Mouse (Mus musculus) left cerebral cortex, postnatal 4 days (tissue): ENCODE data around the gene Rbbp6. TPM values are rescaled to one million over a fixed set of nuclear protein-coding genes. Genes with fewer than 3 reads are reported as not detected.
A peak's percentile ranks its signal among the peaks of the same experiment; 100 is the strongest.

Experiments used
- DNase-seq: peaks from one replicate; pipeline ENCODE4 v3.0.0-alpha.2; 2022
- intact Hi-C: fragments of 180-260 bp; cut with DNase I; formaldehyde crosslinking; loops from one replicate; pipeline ENCODE4 v1.15.1; 2025
- total RNA-seq, 2 experiments: library from RNA; stranded (reverse); gene quantifications; 2 replicates each; pipeline ENCODE4 v1.2.3; 2021

Rbbp6 gene
- 10 to 100 TPM; 74.4 to 78.6 TPM for total RNA-seq

DNA sequence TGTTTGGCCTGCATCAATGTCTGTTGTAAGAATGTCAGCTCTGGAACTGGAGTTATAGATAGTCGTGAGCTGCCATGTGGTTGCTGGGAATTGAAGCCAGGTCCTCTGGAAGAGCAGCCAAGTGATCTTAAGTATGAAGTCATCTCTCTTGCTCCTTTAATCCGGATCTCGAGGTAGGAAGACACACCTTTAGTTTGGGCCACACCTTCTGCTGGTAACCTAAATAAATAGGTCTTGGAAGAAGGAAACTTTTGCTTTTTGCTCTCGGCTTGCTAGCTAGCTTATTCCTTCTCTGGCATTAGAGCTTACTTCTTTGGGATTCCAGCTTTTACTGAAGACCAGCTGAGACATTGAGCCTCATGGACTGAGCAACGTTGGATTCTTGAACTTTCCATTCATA lies at the start of gene Rbbp6:
Gene Rbbp6 (plus strand): TSS at position 301 of the 400 bp plus-strand sequence.
- DNase-seq = no peak
- intact Hi-C loops = no loop called here

DNA sequence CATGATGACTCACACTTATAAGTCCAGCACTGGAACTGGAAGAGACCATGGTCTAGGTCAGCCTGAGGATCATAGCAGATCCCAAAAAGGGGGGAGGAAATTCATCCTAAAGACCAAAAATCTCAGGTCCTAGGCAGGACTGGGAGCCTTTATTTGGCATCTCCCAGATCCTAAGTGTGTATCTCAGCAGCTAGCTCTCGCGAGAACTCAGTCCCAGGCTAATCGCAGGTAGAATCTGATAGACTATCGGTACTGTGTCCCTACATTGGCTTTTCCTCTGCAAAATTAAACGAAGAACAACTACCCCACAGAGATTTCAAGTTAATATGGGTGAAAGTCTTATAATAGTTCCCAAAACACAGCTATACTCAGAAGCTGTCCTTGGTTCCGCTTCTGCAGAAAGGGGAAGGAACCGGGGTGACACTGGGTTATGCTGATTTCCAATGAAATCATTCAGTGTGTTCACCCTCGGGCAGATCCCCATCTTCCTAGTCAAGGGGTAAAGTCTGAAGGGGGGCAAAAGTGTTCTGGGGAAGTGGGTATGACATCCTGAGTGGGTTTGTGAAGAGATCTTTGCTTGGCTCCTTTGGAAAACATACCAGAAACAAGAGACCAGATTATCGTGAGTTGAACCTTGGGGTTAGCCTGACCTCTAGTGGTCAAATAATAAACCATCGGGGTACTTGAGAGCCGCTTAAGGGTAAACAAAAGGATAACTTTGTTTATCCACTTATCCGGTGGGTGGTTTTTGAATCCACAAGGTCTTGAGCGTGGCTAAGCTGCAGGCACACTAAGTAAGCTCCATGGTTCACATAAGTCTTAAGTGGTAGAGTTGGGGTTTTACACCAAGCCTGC lies 45.5 kb upstream of the Rbbp6 start:
- intact Hi-C loops = loop anchor here (5.0 kb wide), 1 partner anchor 453 kb away; no protein-coding TSS in a partner anchor
- DNase-seq = peak; percentile 13

DNA sequence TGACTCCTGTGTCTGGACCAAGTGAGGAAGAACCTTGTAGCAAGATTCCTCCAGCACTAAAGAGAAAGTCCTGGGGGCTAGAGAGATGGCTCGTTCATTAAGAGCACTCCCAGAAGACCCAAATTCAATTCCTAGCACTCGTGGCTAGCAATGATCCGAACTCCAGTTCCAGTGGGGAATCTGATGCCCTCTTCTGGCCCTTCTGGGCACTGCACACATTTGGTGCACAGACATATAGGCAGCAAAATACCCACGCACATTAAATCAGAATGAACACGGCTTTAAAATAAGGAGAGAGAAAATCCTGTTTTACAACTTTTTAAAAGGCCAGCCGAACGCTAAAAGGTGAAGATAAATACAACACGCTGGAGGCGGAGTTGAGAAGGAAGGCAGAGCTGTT lies 43.9 kb upstream of the Rbbp6 start:
- intact Hi-C loops = loop anchor here (5.0 kb wide), 1 partner anchor 454 kb away; no protein-coding TSS in a partner anchor
- DNase-seq = peak; percentile 30

DNA sequence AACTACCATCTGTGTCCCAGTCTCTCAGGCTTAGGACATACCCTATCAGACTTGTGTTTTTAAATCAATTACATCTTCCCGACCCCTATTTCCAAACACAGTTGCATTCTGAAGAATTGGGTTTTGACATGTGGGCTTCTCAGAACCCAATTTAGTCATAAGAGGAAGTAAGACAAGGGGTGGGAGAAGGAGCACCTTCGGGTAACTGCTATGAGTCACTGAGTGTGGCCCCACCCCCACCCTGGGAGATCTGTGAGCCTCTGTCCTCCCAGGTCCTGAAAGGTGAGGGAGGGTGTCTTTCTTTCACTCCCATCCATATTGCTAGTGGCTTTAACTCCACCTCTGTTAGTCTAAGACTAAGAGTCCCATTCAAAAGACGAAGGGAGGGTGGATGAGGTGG lies 41.2 kb upstream of the Rbbp6 start:
- intact Hi-C loops = loop anchor here (5.0 kb wide), 1 partner anchor 457 kb away; no protein-coding TSS in a partner anchor
- DNase-seq = no peak

DNA sequence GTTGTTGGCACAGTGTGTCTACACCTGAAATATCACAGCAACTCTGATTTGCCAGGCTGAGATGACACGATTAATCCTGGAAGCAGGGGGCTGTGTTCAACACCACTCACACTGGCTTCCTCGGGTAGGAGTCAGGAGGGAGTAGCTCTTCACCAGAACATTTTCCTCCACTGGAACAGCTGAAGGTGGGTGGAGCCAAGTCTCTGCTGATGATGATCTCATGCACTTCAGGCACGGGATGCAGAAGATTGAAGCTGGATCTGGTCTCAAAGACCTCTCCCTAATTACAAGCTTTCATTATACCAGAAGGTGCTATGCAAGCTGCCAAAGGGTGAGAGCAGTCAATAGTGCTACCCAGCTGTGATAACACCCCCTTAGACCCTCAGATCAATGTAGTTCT lies 35.0 kb upstream of the Rbbp6 start:
- no peak for DNase-seq
- intact Hi-C loops = no loop called here

DNA sequence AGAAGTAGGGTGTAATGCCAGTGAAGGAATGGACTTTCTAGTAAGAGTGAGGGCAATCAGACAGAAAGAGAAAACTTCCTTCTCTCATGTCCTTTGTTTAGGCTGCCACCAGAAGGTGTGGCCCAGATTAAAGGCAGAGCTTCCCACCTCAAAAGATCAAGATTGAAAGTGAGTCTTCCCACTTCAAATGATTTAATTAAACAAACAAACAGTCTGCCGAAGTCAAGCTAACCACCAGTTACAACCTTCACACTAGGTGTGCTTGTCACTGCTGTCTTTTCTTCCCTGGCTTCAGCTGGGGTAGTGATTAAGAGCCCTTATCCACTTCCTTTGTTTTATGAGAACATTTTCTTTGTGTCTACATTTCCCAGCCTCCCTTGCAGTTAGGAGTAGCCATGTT lies 33.3 kb upstream of the Rbbp6 start:
- DNase-seq = no peak
- intact Hi-C loops = no loop called here

DNA sequence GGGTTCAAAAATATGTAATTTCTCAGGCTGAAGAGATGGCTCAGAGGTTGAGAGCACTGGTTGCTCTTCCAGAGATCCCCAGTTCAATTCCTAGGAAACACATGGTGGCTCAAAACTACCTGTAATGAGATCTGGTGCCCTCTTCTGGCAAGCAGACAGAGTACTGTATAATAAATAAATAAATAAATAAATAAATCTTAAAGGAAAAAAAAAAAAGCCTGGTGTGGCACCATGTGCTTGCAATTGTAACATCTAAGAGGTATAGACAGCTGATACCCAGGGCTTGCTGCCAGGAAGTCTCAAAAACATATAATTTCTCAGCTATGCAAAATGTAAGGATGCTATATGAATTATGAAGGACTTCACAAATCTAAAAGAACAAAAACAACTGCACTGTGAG lies 28.9 kb upstream of the Rbbp6 start:
- intact Hi-C loops = no loop called here
- DNase-seq = no peak

DNA sequence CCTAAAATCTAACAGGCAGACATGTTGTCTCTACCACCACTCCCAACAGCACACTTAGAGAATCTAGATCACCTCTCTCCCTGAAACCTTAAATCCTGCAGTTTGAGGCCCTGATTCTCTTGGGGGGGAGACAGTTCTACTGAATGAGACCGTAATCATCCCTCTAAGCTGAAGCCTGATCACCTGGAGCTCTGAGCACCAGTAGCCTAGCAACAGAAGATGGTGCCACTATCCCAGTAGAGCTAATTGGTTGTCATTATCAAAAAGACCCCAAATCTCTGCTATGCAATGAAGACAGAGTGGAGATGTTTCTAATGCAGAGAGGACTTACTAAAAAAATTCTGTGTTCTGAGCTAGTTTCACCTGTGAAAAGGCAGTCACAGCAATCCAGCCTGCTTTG lies 27.3 kb upstream of the Rbbp6 start:
- DNase-seq = no peak
- intact Hi-C loops = no loop called here

DNA sequence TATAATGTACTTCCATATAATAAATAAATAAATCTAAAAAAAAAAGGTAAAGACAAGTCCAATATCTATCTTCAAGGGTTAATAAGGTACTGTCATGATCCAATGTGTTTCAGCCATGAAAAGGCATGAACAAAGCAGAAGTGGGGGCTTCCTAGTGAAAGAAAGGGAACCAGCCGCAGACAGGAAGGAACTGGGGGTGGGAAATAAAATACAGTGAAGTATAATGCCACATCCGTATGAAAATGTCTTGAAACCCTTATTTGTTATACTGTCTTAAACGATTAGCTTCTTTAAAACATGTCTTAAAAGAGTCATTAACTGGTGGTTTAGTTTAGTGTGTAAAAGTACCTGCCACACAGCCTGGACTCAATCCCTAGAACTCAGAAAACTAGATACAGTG lies 26.3 kb upstream of the Rbbp6 start:
- intact Hi-C loops = no loop called here
- no peak for DNase-seq

DNA sequence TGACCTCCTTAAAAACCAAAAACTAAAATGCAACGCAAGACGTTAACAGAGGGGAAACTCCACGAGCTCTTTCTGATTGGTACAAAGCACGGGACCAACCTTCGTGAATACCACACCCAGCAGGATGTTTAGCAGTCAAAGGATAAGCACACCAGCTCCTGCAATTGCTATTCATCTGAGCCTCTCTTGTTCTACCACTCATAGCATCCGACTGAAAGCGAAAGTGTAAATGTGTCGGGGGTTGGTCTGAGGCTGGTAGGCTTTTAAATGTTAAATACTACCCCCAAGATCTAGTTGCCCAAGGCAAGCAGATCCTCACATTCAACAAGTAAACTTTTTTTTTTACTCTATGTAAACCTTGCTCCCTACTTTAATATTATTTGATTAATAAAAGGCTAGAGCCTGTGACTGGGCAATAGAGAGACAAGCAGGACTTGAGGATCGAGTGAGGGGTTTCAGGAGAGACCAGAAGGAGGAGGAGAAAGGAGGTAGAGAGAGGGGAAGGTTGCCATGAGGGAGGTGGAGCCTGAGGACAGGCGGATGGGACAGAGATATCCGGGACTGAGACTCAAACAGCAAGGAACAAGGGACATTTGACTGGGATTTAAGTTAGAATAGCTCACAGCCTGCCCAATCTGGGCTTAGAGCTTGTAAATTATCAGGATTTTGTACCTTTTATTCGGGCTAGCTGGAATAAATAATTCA lies 25.0 kb upstream of the Rbbp6 start:
- intact Hi-C loops = no loop called here
- no peak for DNase-seq

DNA sequence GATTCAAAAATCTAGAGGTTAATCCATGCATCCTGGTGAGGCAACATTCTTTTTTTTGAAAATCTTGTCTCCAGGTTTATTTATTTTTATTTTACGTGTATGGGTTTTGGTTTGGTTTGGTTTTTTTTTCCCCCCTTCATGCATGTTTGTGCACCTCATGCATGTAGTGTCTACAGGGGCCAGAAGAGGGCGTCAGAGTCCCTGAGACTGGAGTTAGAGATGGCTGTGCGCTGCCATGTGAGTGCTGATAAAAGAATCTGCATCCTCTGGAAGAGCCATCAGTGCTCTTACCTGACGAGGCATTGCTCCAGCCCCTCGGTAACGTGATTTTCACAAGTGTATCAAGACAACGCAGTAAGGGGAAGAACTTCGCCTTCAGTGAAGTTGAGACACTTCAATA lies 23.4 kb upstream of the Rbbp6 start:
- intact Hi-C loops = no loop called here
- no peak for DNase-seq

DNA sequence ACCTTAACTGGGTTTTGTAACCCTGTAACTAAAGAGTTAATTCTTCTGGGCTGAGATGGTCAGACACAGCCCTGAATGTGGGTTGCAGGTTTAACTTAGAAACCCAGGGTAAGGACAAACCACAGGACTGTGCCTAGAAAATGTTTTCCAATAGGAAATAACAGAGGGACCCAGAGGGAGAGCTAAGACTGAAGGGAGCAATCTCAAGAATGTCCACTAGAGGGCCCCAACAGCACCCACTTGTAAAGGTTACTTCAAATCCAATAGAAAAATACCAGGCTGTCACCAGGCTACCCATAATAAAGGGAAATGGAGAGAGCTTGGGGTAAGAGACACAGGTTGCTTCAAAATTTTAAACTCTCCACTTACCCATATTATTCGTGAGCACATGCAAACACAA lies 20.3 kb upstream of the Rbbp6 start:
- intact Hi-C loops = no loop called here
- DNase-seq = peak; percentile 79

DNA sequence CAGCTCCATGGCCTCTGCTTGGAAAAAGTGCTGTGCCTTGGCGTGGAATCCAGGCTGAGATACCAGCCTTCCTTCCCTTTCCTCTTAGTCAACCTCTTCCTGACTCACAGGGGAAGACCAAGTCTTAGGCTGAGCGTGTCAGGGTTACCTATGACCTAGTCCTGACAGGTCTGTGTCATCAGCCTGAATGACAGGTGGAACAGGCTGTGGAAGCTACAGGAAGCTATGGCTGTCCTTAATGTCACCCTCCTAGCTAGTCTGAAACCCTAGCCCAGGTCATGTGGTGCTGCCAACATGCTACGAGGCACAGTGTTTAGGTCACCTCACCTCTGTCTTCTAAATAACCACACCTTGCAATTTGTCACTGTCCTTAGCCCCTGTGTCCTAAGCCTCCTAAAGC lies 16.2 kb upstream of the Rbbp6 start:
- intact Hi-C loops = no loop called here
- DNase-seq = no peak

DNA sequence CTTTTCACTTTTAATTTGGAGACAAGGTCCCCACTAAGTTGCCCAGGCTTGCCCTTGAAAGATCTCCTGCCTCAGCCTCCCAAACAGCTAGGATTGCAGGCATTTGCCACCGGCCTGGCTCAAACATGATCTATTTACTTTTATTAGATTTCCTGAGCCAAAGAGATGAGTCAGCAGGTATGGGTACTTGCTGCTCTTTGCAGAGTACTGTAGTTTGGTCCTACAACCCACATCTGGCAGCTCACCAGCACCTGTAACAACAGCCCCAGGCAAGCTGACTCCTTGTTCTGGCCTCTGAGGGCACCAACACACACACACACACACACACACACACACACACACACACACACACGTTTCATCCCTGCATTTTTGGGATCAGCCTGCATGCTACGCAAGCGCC lies 14.0 kb upstream of the Rbbp6 start:
- intact Hi-C loops = no loop called here
- DNase-seq = no peak

DNA sequence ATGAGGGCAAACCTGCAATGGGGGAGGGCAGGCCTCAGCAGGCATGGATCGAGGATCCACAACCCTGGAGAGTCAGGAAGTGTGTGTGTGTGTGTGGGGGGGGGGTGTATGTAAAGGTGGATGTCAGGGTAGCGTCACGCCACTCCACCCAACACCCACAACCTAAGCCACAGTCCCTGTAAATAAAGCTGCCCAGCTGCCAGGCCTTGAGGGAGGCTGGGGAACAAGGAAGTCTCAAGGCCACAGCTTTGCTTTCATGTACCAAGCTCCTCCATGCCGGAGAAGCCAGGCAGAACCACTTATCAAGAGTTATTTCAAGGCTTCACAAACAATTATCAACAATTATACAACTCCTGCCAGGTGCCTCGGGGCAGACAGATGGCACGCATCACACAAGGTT lies 13.4 kb upstream of the Rbbp6 start:
- intact Hi-C loops = no loop called here
- DNase-seq = peak; percentile 10

DNA sequence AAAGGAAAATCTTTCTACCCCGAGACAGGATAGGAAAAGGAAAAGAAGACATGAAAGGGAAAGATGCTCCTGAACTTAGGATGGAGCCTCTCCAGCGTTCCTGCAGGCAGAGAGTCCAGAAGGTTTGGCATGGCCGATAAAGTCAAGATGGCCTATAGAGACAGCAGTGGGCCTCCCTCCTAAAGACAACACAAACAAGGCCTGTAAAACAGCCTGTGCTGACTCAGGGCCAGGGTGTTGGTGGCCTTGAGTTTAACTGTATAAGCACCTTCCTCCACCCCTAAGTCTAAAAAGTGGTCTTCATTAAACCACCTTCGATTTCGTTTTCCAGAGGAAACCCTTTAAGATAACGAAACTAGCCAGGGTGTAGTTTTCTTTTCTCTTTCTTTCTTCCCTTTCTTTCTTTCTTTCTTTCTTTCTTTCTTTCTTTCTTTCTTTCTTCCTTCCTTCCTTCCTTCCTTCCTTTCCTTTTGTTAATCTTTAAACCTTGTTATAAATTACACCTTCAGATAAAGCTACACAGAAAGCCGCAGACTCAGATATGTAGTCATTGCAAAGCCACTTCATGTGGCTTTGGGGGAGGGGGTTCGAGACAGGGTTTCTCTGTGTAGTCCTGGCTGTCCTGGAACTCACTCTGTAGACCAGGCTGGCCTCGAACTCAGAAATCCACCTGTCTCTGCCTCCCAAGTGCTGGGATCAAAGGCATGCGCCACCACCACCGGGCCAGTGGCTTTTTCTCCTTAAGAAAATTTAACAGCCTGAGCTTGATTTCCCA lies 10.8 kb upstream of the Rbbp6 start:
- DNase-seq = no peak
- intact Hi-C loops = no loop called here

DNA sequence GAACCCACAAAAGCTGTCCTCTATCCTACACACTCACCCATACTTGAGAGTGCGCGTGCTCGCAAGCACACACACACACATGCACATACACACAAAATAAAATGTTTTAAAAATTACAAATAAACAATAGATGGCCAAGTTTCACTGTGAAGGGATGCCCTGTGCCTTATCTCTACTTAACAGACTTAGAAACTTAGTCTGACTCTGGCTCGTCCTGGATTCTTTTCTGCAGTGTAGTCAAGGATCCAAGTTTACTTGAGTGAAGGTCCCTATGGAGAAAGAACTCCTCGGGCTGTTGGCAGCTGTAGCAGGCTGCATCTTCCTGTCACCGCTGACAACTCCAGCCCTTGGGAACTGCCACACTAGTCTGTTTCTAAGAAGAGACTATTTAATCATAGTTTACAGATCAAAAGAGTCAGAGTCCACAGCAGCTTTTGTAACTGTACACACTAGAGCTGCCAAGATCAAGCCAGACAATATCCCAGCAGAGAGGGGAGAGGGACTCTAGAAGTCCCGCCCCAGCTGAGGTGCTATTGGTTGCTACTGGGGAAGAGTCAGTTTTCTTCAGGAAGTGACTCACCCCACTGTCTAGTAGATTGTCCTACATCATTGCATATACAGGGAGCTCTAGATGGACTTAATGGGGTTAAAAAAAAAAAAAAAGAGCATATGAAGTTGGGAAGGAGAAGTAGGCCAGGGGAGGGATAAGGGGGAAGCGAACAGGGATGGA lies 10.1 kb upstream of the Rbbp6 start:
- DNase-seq = peak; percentile 22
- intact Hi-C loops = no loop called here

DNA sequence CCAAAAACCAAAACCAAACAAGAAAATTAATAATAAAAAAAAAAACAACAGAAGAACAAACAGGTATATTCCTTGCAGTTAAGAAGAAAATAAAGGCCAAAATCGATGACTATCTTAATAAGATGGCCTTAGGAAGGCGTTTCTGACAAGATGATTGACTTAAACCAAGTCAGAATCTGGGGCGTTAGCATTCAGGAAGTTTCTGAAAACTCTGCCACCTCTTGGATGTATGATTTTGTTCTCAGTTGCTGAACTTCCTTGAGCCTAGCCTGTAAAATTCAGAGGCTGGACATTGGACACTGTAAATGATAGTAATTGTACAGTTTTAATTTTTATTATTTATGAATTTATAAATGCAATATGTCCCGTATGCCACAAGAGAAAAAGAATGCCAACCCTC lies 3.3 kb downstream of the Rbbp6 start:
- intact Hi-C loops = no loop called here

DNA sequence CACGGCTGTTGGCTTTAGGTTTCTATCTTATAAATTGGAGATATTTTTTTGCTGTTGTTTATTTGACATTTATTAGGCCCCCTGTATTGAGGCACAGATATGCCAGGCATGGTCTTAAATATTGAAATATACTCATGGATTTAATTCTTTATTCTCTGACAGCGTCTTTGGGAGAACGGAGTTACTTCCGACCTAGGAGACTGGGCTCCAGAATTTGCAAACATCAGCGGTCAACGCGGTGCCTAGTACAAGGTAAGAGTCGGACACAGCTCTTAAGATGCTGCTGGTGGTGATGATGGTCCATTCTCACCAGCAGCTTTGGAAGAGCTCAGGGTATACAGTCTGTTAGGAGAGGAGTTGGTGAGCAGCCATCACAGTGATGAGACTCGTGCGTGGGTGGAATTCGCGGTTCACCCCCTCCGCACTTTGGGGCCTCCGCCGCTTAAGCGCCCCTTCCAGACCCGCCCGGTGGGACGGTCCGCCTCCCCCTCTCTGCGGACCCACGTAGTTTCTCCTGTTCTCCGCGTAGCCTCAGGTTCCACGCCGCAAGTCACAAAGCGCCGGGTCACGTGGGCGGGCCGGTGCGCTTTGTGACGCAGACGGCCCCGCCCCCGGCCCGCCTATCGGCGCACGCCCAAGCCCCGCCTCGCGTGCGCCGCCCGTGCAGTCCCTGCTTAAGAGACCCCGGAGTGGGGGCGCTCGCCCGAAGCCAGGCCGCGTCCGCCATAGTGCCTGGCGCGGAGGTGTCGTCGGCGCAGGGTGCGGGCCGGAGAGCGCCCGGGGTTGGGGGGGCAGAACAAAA lies 3.9 kb downstream of the Rbbp6 start:
- intact Hi-C loops = no loop called here
- DNase-seq = peak; percentile 96

More for the DNA sequence above, 3.3 kb downstream of the Rbbp6 start:
- no peak for DNase-seq
